Mouse (Mus musculus) embryonic facial prominence, embryonic 10.5 days (tissue): ENCODE results near the gene Ccrl2. TPM values are rescaled to one million over a fixed set of nuclear protein-coding genes. Genes with fewer than 3 reads are reported as not detected.
A peak's percentile ranks its signal among the peaks of the same experiment; 100 is the strongest.

Experiments used
- DNase-seq: peaks from one replicate; pipeline ENCODE4 v3.0.0-alpha.2; 2017; ENCODE audit warnings: low spot score
- H3K27ac ChIP-seq: fragments of 300-500 bp; sonication (generic); replicated peaks from 2 replicates; pipeline ENCODE4 v1.5.1; 2016; ENCODE audit warnings: mild to moderate bottlenecking
- H3K27me3 ChIP-seq: fragments of 300-500 bp; sonication (generic); replicated peaks from 2 replicates; pipeline ENCODE4 v1.6.1; 2016; ENCODE audit warnings: low read depth, mild to moderate bottlenecking; ENCODE audit not compliant: poor library complexity, severe bottlenecking
- H3K36me3 ChIP-seq: fragments of 300-500 bp; sonication (generic); replicated peaks from 2 replicates; pipeline ENCODE4 v1.6.1; 2016; ENCODE audit warnings: mild to moderate bottlenecking, moderate library complexity
- H3K4me1 ChIP-seq: fragments of 300-500 bp; sonication (generic); 2 replicates; pipeline ENCODE4 v1.6.1; 2016
- H3K4me3 ChIP-seq: fragments of 300-500 bp; sonication (generic); 2 replicates; pipeline ENCODE4 v1.5.1; 2016; ENCODE audit warnings: mild to moderate bottlenecking, moderate library complexity
- H3K9me3 ChIP-seq: fragments of 300-500 bp; sonication (generic); 2 replicates; pipeline ENCODE4 v1.6.1; 2016; ENCODE audit warnings: mild to moderate bottlenecking
- WGBS: fragments of 180-500 bp; shearing (Covaris S2); methylation state at CpG from one replicate; pipeline ENCODE4 v1.1.7; 2016; 5-methylcytosine and 5-hydroxymethylcytosine counted together
- polyA plus RNA-seq: library from polyadenylated mRNA; unstranded; fragments of >200 nt; fragmentation: Nextera tagmentation; extraction: Ambion mirVana; gene quantifications from 2 replicates; pipeline ENCODE4 v1.2.1, GENCODE M21; 2016

Gene Ccrl2
- polyA plus RNA-seq, 1 experiment from 2014 or later: 0.98 TPM

DNA sequence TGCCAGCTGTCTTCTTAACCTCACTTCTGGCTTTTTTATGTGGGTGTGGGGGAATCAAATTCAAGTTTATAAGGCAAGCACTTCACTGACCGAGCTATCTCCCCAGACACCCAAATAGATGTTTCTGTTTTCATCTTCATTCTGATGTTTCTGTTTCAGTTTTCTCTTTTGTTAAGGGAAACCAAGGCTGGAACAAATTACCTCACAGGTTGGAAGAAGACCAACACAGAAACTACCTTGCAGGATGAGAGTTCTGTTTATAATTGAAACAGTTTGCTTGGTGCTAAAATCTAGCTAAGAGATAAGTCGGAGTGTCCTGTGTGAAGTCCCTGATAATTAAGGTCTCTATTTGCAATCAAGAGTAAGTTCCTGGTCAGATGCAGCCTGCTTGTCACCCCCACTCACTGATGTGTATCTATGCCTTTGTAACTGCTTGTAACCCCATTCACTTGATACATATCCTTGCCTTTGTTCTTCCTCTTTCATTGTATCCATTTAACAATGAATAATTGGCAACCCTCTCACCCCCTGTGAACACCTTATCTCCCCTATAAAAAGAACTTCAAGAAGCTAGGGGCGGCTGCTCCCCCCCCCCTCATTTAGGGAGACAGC, 29.8 kb upstream of the Ccrl2 start:
- WGBS: 29% methylated on average over 3 of the region's 3 CpGs
- no peak overlapping the region for H3K27ac ChIP-seq
- no peaks in the 10 kb centered on the region for H3K36me3 ChIP-seq
- no peak for DNase-seq
- no peak overlapping the region for H3K4me3 ChIP-seq
- no peaks in the 10 kb centered on the region; the same call in 1 of the 2 replicates for H3K27me3 ChIP-seq
- H3K4me1 ChIP-seq: peaks cover 22% of the 10 kb centered on the region
- H3K9me3 ChIP-seq: no peaks in the 10 kb centered on the region

DNA sequence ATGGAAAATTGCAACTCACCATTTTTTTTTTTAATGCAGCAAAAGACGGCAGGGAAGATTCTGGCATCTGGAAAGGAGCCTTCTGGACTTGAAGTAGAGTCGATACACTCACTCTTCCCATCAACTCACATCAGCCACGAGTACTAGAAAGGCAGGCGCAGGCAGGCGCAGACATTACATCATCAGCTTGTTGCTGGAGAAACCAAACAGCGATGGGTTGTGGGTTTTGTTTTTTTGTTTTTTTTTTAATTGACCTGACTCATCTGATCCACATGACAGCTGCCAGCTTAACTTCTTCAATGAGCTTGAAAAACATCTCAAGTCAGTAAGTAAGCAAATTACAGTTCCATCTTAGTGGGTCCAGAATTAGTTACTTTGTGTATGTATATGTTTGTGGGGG, 28.8 kb upstream of the Ccrl2 start:
- H3K9me3 ChIP-seq: no peaks in the 10 kb centered on the region
- no peak overlapping the region for H3K27ac ChIP-seq
- no peaks in the 10 kb centered on the region for H3K36me3 ChIP-seq
- no peak for DNase-seq
- peaks cover 25% of the 10 kb centered on the region for H3K4me1 ChIP-seq
- 77% methylated on average over 6 of the region's 6 CpGs for WGBS
- no peak overlapping the region for H3K4me3 ChIP-seq
- no peaks in the 10 kb centered on the region; the same call in 1 of the 2 replicates for H3K27me3 ChIP-seq

DNA sequence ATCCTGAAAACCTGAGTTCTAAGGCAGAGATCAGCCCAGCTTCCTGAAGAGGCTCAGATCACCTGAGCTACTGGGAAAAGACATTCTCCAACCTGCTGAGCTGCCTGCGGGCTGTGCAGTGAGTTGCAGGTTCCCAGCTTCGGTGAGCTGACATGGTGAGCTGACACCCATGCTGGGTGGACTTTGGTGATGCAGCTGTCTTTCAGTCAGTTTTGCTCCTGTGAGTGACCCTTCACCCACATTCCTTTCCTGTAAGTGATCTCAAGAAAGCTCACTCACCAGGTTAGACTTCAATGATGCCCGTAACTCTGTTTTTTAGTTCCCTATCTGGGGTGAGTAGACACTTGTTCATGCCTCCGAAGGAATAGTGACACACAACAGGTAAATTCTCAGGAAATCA, 28.0 kb upstream of the Ccrl2 start:
- no peak overlapping the region for H3K4me3 ChIP-seq
- no peak overlapping the region for H3K27ac ChIP-seq

DNA sequence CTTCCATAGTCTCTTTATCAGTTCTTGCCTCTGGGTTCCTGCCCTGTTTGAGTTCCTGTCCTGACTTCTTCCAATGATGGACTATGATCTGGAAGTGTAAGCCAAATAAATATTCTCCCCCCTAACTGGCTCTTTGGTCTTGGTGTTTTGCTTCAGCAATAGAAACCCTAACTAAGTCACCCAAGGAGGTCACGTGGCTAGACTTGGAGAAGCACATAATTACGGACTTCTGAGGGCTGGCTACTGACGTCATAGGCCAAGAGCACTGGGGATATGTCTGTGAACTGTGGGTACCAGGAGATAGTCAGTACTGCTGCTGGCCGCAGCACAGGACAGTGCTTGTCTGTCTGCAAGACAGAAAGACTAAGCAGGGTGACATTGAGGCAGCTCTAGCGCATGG, 24.4 kb upstream of the Ccrl2 start:
- H3K4me1 ChIP-seq: peaks cover 5% of the 10 kb centered on the region
- H3K36me3 ChIP-seq: no peaks in the 10 kb centered on the region
- peaks cover 4% of the 10 kb centered on the region; the same call in 1 of the 2 replicates for H3K9me3 ChIP-seq
- H3K4me3 ChIP-seq: no peak overlapping the region
- no peak overlapping the region for H3K27ac ChIP-seq
- WGBS: 84% methylated on average over 5 of the region's 5 CpGs
- no peaks in the 10 kb centered on the region for H3K27me3 ChIP-seq
- DNase-seq: no peak

More for the DNA sequence above, 28.0 kb upstream of the Ccrl2 start:
- 57% methylated on average over 4 of the region's 4 CpGs for WGBS
- Histone ChIP-seq H3K4me1 (peaks cover 25% of the 10 kb centered on the region), H3K9me3 (no peaks in the 10 kb centered on the region), H3K27me3 (no peaks in the 10 kb centered on the region; the same call in 1 of the 2 replicates), H3K36me3 (no peaks in the 10 kb centered on the region)
- DNase-seq: no peak

DNA sequence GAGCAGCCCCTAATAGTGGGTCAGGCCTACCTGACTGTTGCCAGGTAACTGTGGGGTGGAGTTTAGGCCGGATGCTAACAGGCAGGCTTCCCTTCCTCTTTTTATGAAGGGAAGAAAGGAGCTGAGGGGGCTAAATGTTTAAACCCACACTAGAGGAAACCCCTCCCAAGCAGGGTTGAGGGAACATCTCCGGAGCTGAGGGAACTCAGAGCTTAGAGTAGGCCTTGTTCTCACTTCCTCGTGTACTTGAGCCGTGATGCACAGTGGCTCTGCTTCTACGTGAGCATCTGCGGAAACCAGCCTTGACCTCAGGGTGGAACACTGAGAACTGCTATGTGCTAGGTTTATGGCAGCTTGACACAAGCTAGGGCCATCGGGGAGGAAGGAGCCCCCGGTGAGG, 23.5 kb upstream of the Ccrl2 start:
- Histone ChIP-seq H3K36me3 (no peaks in the 10 kb centered on the region), H3K27ac (no peak overlapping the region), H3K4me3 (no peak overlapping the region), H3K27me3 (no peaks in the 10 kb centered on the region), H3K9me3 (peaks cover 4% of the 10 kb centered on the region; the same call in 1 of the 2 replicates), H3K4me1 (peaks cover 5% of the 10 kb centered on the region)
- WGBS: 89% methylated on average over 8 of the region's 8 CpGs
- no peak for DNase-seq

DNA sequence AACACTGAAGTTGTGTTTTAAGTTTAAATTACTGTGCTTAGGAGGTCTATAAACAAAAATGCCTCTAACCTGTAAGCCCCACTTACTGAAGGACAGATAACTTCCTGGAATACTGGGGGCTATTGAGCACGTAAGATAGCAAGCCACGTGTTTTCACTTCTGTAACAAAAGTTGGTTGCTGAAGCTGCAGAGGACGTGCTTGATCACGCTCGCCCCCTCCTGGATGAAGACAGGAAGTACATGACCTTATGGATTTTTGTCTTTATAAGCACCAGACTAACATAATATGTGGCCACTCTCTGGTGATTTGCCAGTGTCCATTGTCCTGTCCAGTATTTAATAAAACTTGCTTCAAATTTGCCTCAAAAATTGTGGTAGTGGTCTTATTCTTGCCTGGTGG, 20.4 kb upstream of the Ccrl2 start:
- Histone ChIP-seq H3K4me3 (no peak overlapping the region), H3K36me3 (no peaks in the 10 kb centered on the region), H3K27ac (no peak overlapping the region), H3K27me3 (no peaks in the 10 kb centered on the region), H3K4me1 (peaks cover 5% of the 10 kb centered on the region), H3K9me3 (peaks cover 12% of the 10 kb centered on the region; the same call in 1 of the 2 replicates)
- DNase-seq: no peak
- 63% methylated on average over 5 of the region's 5 CpGs for WGBS

DNA sequence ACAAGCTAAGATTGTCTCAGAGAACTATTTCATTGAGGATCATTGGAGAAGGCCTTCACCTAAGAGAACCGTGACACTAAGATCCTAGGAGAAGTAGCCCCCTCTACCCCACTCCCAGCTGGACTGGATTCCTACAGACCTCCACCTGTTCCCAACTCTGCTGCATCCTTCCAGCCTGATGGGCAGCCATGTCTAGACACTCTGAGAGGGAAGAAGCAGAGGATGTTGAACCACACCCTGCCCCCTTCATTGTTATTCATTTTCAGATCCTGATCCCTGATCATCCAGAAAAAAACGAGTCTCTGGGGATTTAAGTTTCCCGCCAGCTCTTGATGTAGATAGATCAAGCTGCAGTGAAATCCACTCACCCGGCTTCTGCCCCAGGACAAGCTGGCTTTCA, 15.7 kb upstream of the Ccrl2 start:
- DNase-seq: no peak
- H3K27me3 ChIP-seq: no peaks in the 10 kb centered on the region
- peaks cover 19% of the 10 kb centered on the region for H3K4me1 ChIP-seq
- H3K36me3 ChIP-seq: no peaks in the 10 kb centered on the region
- 83% methylated on average over 4 of the region's 4 CpGs for WGBS
- H3K27ac ChIP-seq: no peak overlapping the region
- no peak overlapping the region for H3K4me3 ChIP-seq
- peaks cover 12% of the 10 kb centered on the region; the same call in 1 of the 2 replicates for H3K9me3 ChIP-seq

DNA sequence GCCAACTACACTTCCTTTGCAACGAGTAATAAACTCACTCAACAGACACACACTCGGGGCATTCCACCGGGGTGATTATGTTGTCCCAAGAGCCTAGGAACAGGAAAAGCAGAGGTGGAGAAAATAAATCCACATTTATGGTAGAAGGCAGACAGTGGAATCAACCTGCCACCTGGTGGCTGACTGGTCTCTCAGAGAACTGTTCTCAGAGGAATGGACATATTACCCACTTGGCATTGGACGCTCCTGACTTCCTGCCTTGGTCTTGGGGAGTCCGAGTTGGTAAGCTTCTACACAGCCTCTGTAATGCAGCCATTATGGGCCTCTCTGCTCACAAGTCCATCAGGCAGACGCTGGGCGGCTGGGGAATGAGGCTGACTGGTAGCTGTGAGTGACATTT, 14.9 kb upstream of the Ccrl2 start:
- no peaks in the 10 kb centered on the region for H3K27me3 ChIP-seq
- 63% methylated on average over 7 of the region's 7 CpGs for WGBS
- no peaks in the 10 kb centered on the region for H3K36me3 ChIP-seq
- H3K4me1 ChIP-seq: peaks cover 19% of the 10 kb centered on the region
- DNase-seq: no peak
- no peak overlapping the region for H3K27ac ChIP-seq
- peaks cover 7% of the 10 kb centered on the region; the same call in 1 of the 2 replicates for H3K9me3 ChIP-seq
- no peak overlapping the region for H3K4me3 ChIP-seq

DNA sequence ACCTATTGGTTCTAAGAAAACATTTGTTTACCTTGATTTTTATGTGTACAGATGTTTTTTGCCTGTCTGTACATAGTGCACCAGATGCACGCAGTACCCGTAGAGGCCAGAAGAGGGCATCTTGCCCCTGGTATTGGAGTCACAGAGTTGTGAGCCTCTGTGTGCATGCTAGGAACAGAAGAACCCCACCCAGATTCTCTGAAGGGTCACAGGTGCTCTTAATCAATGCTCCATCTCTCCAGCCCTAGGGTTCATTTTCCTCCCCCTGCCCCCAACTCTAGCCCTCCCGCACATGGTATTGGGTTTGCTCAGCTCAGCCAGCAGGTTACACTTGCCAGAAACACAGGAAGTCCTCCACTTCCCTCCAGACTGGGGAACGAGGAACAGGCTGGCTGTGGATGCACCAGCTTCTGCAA, 13.2 kb upstream of the Ccrl2 start:
- H3K4me1 ChIP-seq: peaks cover 19% of the 10 kb centered on the region
- no peak overlapping the region for H3K4me3 ChIP-seq
- DNase-seq: peak; percentile 80
- no peaks in the 10 kb centered on the region for H3K36me3 ChIP-seq
- H3K27me3 ChIP-seq: no peaks in the 10 kb centered on the region
- no peak overlapping the region; the same call in 1 of the 2 replicates for H3K27ac ChIP-seq
- WGBS: 30% methylated on average over 4 of the region's 4 CpGs
- H3K9me3 ChIP-seq: peaks cover 7% of the 10 kb centered on the region; the same call in 1 of the 2 replicates

DNA sequence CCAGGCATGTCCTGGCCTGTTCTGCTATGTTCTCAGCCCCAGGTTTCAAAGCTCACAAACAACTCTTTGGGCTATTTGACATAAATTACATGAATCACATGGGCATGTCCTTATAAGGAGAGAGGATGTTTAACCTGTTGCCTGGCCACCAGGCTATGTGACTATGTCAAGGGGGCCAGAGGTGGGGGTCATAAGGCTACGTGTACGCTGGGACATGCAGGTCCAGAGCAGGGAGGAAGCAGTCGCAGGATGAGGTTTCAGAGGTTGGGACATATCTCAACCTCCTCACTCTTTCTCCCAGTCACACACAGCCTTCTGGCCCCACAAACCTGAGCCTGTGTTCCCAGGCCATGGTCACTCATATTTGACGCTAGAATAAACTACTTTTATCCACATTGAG, 9.7 kb upstream of the Ccrl2 start:
- Histone ChIP-seq H3K4me1 (peaks cover 33% of the 10 kb centered on the region), H3K9me3 (no peaks in the 10 kb centered on the region), H3K4me3 (no peak overlapping the region), H3K27me3 (no peaks in the 10 kb centered on the region), H3K36me3 (no peaks in the 10 kb centered on the region), H3K27ac (no peak overlapping the region)
- 86% methylated on average over 4 of the region's 4 CpGs for WGBS
- no peak for DNase-seq

DNA sequence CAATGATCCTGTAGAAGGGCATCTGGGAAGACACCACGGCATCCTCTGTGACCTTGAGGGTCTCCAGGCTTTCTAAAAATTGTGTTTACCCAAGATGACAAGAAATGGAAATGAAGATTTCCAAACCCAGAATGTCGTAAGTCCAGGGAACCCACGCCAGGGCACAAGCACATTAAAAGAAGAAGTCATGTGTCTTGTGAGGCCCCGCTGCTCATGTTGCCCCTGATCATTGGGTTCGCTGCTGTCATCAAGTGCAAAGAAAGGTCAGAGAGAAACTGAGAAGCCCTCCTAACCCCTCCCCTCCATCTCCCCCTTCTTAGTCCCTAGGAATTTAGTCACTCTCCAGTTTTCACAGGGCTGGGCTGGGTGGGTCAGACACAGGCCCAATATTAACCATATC, 5.5 kb upstream of the Ccrl2 start:
- no peak for DNase-seq
- Histone ChIP-seq H3K4me1 (peaks cover 18% of the 10 kb centered on the region), H3K27me3 (no peaks in the 10 kb centered on the region), H3K9me3 (no peaks in the 10 kb centered on the region), H3K36me3 (no peaks in the 10 kb centered on the region), H3K4me3 (no peak overlapping the region), H3K27ac (no peak overlapping the region)
- 73% methylated on average over 5 of the region's 5 CpGs for WGBS

DNA sequence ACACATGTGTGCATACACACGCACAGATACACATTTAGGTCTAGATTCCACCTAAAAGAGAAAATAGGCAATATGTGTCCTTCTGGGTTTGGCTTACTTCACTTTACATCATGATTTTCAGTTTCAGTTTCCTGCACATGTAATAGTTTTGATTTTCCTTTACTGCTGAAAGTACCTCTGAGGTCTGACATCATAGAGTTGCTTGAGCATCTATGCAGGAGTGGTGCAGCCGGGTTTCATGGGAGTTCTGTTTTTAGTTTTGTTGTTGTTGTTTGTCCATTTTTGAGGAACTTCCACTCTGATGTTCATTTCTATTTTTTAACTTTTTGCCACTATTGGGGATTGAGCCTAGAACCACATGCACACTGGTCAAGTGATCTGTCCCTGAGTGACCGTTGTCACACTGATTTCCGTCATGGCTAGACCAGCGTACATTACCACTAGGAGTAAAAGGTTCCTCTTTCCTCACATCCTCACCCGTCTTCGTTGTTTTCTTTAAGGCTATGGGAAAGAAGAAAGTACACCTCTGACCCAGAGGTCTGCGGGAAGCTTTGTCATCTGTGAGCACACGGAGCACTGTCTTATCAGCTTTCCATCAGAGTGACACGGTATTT, 1.7 kb upstream of the Ccrl2 start:
- Histone ChIP-seq H3K27ac (no peak overlapping the region), H3K9me3 (no peaks in the 10 kb centered on the region), H3K4me1 (peaks cover 43% of the 10 kb centered on the region), H3K4me3 (no peak overlapping the region), H3K27me3 (no peaks in the 10 kb centered on the region), H3K36me3 (no peaks in the 10 kb centered on the region)
- no peak for DNase-seq
- 70% methylated on average over 10 of the region's 10 CpGs for WGBS
